Mouse (Mus musculus) MEL (cell line): Measurements from ENCODE around the gene Actr2.
"Not testable (repeated sequence)": the region's sequence is repeated elsewhere in the genome, so short reads cannot be mapped to it uniquely, and the experiment has no call there.

Source experiments
- CTCF ChIP-seq, 3 experiments: IDR thresholded peaks in 2 of 3; conservative IDR thresholded peaks in 1 of 3; 2 replicates each; pipeline ENCODE4 v1.5.1; 2011 to 2012; ENCODE audit warnings: low read length in 3 of 3, low read depth in 2 of 3, mild to moderate bottlenecking in 2 of 3, improper control_type of control experiment in 1 of 3, inconsistent platforms in 1 of 3, mixed read lengths in 1 of 3, moderate library complexity in 1 of 3; ENCODE audit not compliant: control insufficient read depth in 1 of 3, insufficient read depth in 1 of 3, poor library complexity in 1 of 3, severe bottlenecking in 1 of 3
- ELF1 ChIP-seq: IDR thresholded peaks from 2 replicates; pipeline ENCODE4 v1.6.1; 2014; ENCODE audit warnings: low read depth, mild to moderate bottlenecking, inconsistent platforms, low read length, improper control_type of control experiment, moderate library complexity
- EP300 ChIP-seq, 2 experiments: IDR thresholded peaks; 2 replicates each; pipeline ENCODE4 v1.6.1; 2011; ENCODE audit warnings: improper control_type of control experiment in 2 of 2, low read length in 2 of 2, low read depth in 1 of 2, mild to moderate bottlenecking in 1 of 2
- MAFK ChIP-seq: IDR thresholded peaks from 2 replicates; pipeline ENCODE4 v1.6.1; 2011; ENCODE audit warnings: low read depth, mild to moderate bottlenecking, low read length, improper control_type of control experiment, borderline replicate concordance
- MYC ChIP-seq: IDR thresholded peaks from 2 replicates; pipeline ENCODE4 v1.6.1; 2011; ENCODE audit warnings: low read depth, mild to moderate bottlenecking, low read length, improper control_type of control experiment, moderate library complexity
- POLR2A ChIP-seq, 2 experiments: IDR thresholded peaks; 2 replicates each; pipeline ENCODE4 v1.6.1; 2011 to 2012; ENCODE audit warnings: low read length in 2 of 2, mild to moderate bottlenecking in 2 of 2, control low read depth in 1 of 2, improper control_type of control experiment in 1 of 2, low read depth in 1 of 2, moderate library complexity in 1 of 2; ENCODE audit not compliant: control insufficient read depth in 1 of 2, insufficient read depth in 1 of 2, poor library complexity in 1 of 2
- TAL1 ChIP-seq: IDR thresholded peaks from 2 replicates; pipeline ENCODE4 v1.6.1; 2012; ENCODE audit warnings: mild to moderate bottlenecking, inconsistent platforms, low read length, moderate library complexity, mixed read lengths
- TBP ChIP-seq: IDR thresholded peaks from 2 replicates; pipeline ENCODE4 v1.8.0; 2011; ENCODE audit warnings: low read depth, low read length, improper control_type of control experiment
- USF2 ChIP-seq, 2 experiments: IDR thresholded peaks; 2 replicates each; pipeline ENCODE4 v1.6.1; 2011 to 2012; ENCODE audit warnings: improper control_type of control experiment in 2 of 2, low read length in 2 of 2, borderline replicate concordance in 1 of 2, inconsistent platforms in 1 of 2, low read depth in 1 of 2, mild to moderate bottlenecking in 1 of 2; ENCODE audit not compliant: insufficient read depth in 1 of 2
- ZNF384 ChIP-seq: IDR thresholded peaks from 2 replicates; pipeline ENCODE4 v1.6.1; 2012; ENCODE audit warnings: low read depth, mild to moderate bottlenecking, inconsistent platforms, low read length, improper control_type of control experiment

DNA sequence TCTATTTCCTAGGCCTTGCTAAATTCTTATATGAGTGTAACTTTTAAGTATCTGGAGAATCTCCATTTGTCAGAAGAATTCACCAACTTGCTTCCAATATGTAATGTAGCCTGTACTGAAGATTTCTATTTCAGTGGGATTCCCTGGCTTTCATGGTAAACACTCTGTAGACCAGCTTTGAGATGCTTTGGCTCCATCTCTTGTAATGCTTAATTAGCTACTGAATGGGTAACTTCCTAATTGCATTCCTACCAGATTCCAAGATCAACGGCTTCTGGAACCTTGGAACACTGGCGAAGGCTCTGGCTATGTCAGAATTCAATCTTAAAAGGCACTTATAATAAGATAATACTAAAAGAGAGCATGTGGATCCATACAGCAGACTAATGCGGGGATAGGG lies 22.2 kb upstream of the Actr2 start:
- TF ChIP-seq CTCF (IDR thresholded peaks at IDR 0.05 in 2 of 3, conservative IDR thresholded peaks at IDR 0.05 in 1 of 3; ENCODE audit: control insufficient read depth in 1 of 3, insufficient read depth in 1 of 3, low read depth in 2 of 3, low read length in 3 of 3, poor library complexity in 1 of 3, severe bottlenecking in 1 of 3); EP300 (IDR thresholded peaks at IDR 0.05; ENCODE audit: low read depth in 1 of 2, low read length in 2 of 2); TBP; MAFK; MYC; POLR2A (IDR thresholded peaks at IDR 0.05; ENCODE audit: control insufficient read depth in 1 of 2, insufficient read depth in 1 of 2, low read depth in 1 of 2, low read length in 2 of 2, poor library complexity in 1 of 2); ELF1; ZNF384; TAL1; USF2 (IDR thresholded peaks at IDR 0.05; ENCODE audit: borderline replicate concordance in 1 of 2, insufficient read depth in 1 of 2, low read depth in 1 of 2, low read length in 2 of 2): not testable (repeated sequence)
